In genomic region chr5:137733638-137734288, GRCm38 (mm10) we compare ENCODE assay signal across 13 mouse cellular contexts. TPM values are rescaled to one million over a fixed set of nuclear protein-coding genes. Genes with fewer than 3 reads are reported as not detected.
A peak's percentile ranks its signal among the peaks of the same experiment; 100 is the strongest.
DNase-seq lines count a peak whose midpoint lies in the region; ATAC-seq and TF ChIP-seq lines count a peak whose summit lies in the region.
"Had no signal": no experiment of that assay in that cellular context is flagged by ENCODE, and none has a peak within 500 bp of the region (broad histone marks: within the 10 kb centered on the region; RNA-seq: fewer than 3 reads in every experiment).

No protein-coding gene starts in this region.

- H3K27me3 ChIP-seq in kidney, embryonic 16.5 days (ENCODE audit: insufficient read depth, low read length), result no peaks in the 10 kb centered on the region
- H3K27me3 ChIP-seq in forebrain, embryonic 11.5 days (ENCODE audit: control insufficient read depth, insufficient read depth, low read length), result no peaks in the 10 kb centered on the region
- no peaks in the 10 kb centered on the region for H3K27me3 ChIP-seq in hindbrain, postnatal 0 days (ENCODE audit: insufficient read depth, low read length)
- no peaks in the 10 kb centered on the region for H3K27me3 ChIP-seq in neural tube, embryonic 11.5 days (ENCODE audit: control insufficient read depth, insufficient read depth, low read length)

- 0 out of 2 replicates have a peak, but pooled peaks cover 6% of the 10 kb centered on the region for H3K4me1 ChIP-seq in kidney, embryonic 16.5 days (ENCODE audit: insufficient read depth, low read length)
- H3K4me1 ChIP-seq in forebrain, embryonic 11.5 days (replicated peaks; ENCODE audit: control insufficient read depth, insufficient read depth, low read length), result peaks cover 39% of the 10 kb centered on the region
- peaks cover 37% of the 10 kb centered on the region for H3K4me1 ChIP-seq in hindbrain, postnatal 0 days (ENCODE audit: insufficient read depth, low read length)
- peaks cover 28% of the 10 kb centered on the region for H3K4me1 ChIP-seq in neural tube, embryonic 11.5 days (ENCODE audit: control insufficient read depth, insufficient read depth, low read length)

- ATAC-seq in kidney, embryonic 16.5 days (ENCODE audit: low FRiP score, low TSS enrichment), result no peak
- ATAC-seq in forebrain, embryonic 11.5 days (replicated peaks; ENCODE audit: low FRiP score), result peak; percentile 70
- peak; percentile 54 for ATAC-seq in hindbrain, postnatal 0 days
- ATAC-seq in neural tube, embryonic 11.5 days (ENCODE audit: insufficient read depth, low FRiP score, low TSS enrichment), result peak; percentile 69

- peaks cover 20% of the 10 kb centered on the region; the same call in 1 of the 2 replicates for H3K36me3 ChIP-seq in kidney, embryonic 16.5 days (ENCODE audit: insufficient read depth, low read length)
- peaks cover 2% of the 10 kb centered on the region; the same call in 1 of the 2 replicates for H3K36me3 ChIP-seq in forebrain, embryonic 11.5 days (ENCODE audit: control insufficient read depth, insufficient read depth, low read length)
- peaks cover 17% of the 10 kb centered on the region for H3K36me3 ChIP-seq in hindbrain, postnatal 0 days (ENCODE audit: insufficient read depth, low read length)
- peaks cover 11% of the 10 kb centered on the region for H3K36me3 ChIP-seq in neural tube, embryonic 11.5 days (ENCODE audit: control insufficient read depth, insufficient read depth, low read length)

- no peak overlapping the region for H3K4me2 ChIP-seq in kidney, embryonic 16.5 days (replicated peaks; ENCODE audit: low read depth, low read length)
- peak overlapping the region; percentile 42 for H3K4me2 ChIP-seq in forebrain, embryonic 11.5 days (ENCODE audit: low read depth, low read length, severe bottlenecking)
- H3K4me2 ChIP-seq in hindbrain, postnatal 0 days (ENCODE audit: low read depth, low read length), result peak overlapping the region; percentile 52
- H3K4me2 ChIP-seq in neural tube, embryonic 11.5 days (ENCODE audit: low read depth), result peak overlapping the region; percentile 37
- H3K4me2 ChIP-seq: liver, embryonic 11.5 days had no signal

- no peak overlapping the region for H3K4me3 ChIP-seq in kidney, embryonic 16.5 days (ENCODE audit: low read length)
- H3K4me3 ChIP-seq in forebrain, embryonic 11.5 days (ENCODE audit: low read depth, low read length), result peak overlapping the region; percentile 13; the same call in 1 of the 2 replicates
- peak overlapping the region; percentile 13 for H3K4me3 ChIP-seq in hindbrain, postnatal 0 days (ENCODE audit: low read length)
- peak overlapping the region; percentile 8; the same call in 1 of the 2 replicates for H3K4me3 ChIP-seq in neural tube, embryonic 11.5 days (ENCODE audit: low read depth, low read length)

- TF ChIP-seq CTCF in hindbrain, postnatal 0 days (IDR thresholded peaks at IDR 0.05; ENCODE audit: low read depth), result no peak

- no peak overlapping the region for H3K27ac ChIP-seq in kidney, embryonic 16.5 days (ENCODE audit: low read length)
- peak overlapping the region; percentile 97 for H3K27ac ChIP-seq in forebrain, embryonic 11.5 days (ENCODE audit: low read depth, low read length)
- H3K27ac ChIP-seq in hindbrain, postnatal 0 days, result peak overlapping the region; percentile 85
- H3K27ac ChIP-seq in neural tube, embryonic 11.5 days (ENCODE audit: low read depth, low read length), result peak overlapping the region; percentile 94

- no peaks in the 10 kb centered on the region for H3K9me3 ChIP-seq in kidney, embryonic 16.5 days (ENCODE audit: low read length)
- H3K9me3 ChIP-seq in forebrain, embryonic 11.5 days (ENCODE audit: control insufficient read depth, low read length), result no peaks in the 10 kb centered on the region
- no peaks in the 10 kb centered on the region for H3K9me3 ChIP-seq in hindbrain, postnatal 0 days (ENCODE audit: low read length)
- no peaks in the 10 kb centered on the region for H3K9me3 ChIP-seq in neural tube, embryonic 11.5 days (ENCODE audit: control insufficient read depth, low read length)

- WGBS in kidney, embryonic 16.5 days, result 88% methylated on average over 12 of the region's 12 CpGs
- WGBS in forebrain, embryonic 11.5 days, result 49% methylated on average over 12 of the region's 12 CpGs
- 26% methylated on average over 12 of the region's 12 CpGs for WGBS in hindbrain, postnatal 0 days
- 62% methylated on average over 12 of the region's 12 CpGs for whole genome bisulfite sequencing in neural tube, embryonic 11.5 days

- 0 out of 2 replicates have a peak overlapping the region, but pooled peaks have one; percentile 35 for H3K9ac ChIP-seq in kidney, embryonic 16.5 days (replicated peaks; ENCODE audit: low read length)
- peak overlapping the region; percentile 48 for H3K9ac ChIP-seq in forebrain, embryonic 11.5 days (ENCODE audit: low read length)
- H3K9ac ChIP-seq in hindbrain, postnatal 0 days (replicated peaks; ENCODE audit: low read length), result peak overlapping the region; percentile 41; the same call in 1 of the 2 replicates
- peak overlapping the region; percentile 44 for H3K9ac ChIP-seq in neural tube, embryonic 11.5 days (ENCODE audit: low read length)

- DNase-seq in kidney, postnatal 4 days, result no peak
- peak; percentile 80 for DNase-seq in forebrain, embryonic 11.5 days (ENCODE audit: low spot score)
- DNase-seq in hindbrain, postnatal 0 days (ENCODE audit: low spot score), result peak; percentile 62
- DNase-seq in neural tube, embryonic 11.5 days (ENCODE audit: low spot score), result peak; percentile 68
- no peak for DNase-seq in MN1 (ENCODE audit: low spot score)
- DNase-seq in urinary bladder, adult 2 months (ENCODE audit: low spot score), result no peak
- no peak for DNase-seq in frontal cortex, postnatal 36 days (ENCODE audit: low spot score in 2 of 2)
- DNase-seq: B cell, adult 2 months; cerebellum, postnatal 36 days; heart, adult 11 months; lung, postnatal 36 days had no signal

RNA-seq across cellular contexts. Expression of gene Nyap1, which starts 7.6 kb away (rescaled TPM):
- 2.1 and 2.2 TPM in 2 replicates for polyA plus RNA-seq in kidney, embryonic 16.5 days (2015; fragmentation: Nextera tagmentation; extraction: Ambion mirVana)
- polyA plus RNA-seq in forebrain, embryonic 11.5 days (2014; fragmentation: Nextera tagmentation; extraction: Ambion mirVana), result 3.8 and 4.4 TPM in 2 replicates
- total RNA-seq in hindbrain, postnatal 0 days (2014; rRNA removed), result 192 and 215 TPM in 2 replicates
- polyA plus RNA-seq in hindbrain, postnatal 0 days (2015; fragmentation: Nextera tagmentation; extraction: Ambion mirVana), result 30.0 and 33.2 TPM in 2 replicates
- 3.8 and 4.4 TPM in 2 replicates for polyA plus RNA-seq in neural tube, embryonic 11.5 days (2014; fragmentation: Nextera tagmentation; extraction: Ambion mirVana)
- 6.7 and 7.6 TPM in 2 replicates for polyA plus RNA-seq in urinary bladder, adult 2 months (2012; rRNA removed)

RNA-seq across cellular contexts. Expression of gene Tsc22d4, which starts 11.8 kb away (rescaled TPM):
- 126 and 129 TPM in 2 replicates for polyA plus RNA-seq in kidney, embryonic 16.5 days (2015; fragmentation: Nextera tagmentation; extraction: Ambion mirVana)
- polyA plus RNA-seq in forebrain, embryonic 11.5 days (2014; fragmentation: Nextera tagmentation; extraction: Ambion mirVana), result 81.1 and 83.5 TPM in 2 replicates
- 383 and 444 TPM in 2 replicates for total RNA-seq in hindbrain, postnatal 0 days (2014; rRNA removed)
- polyA plus RNA-seq in hindbrain, postnatal 0 days (2015; fragmentation: Nextera tagmentation; extraction: Ambion mirVana), result 251 and 270 TPM in 2 replicates
- 73.9 and 75.6 TPM in 2 replicates for polyA plus RNA-seq in neural tube, embryonic 11.5 days (2014; fragmentation: Nextera tagmentation; extraction: Ambion mirVana)
- polyA plus RNA-seq in urinary bladder, adult 2 months (2012; rRNA removed), result 68.8 and 109 TPM in 2 replicates

RNA-seq across cellular contexts. Expression of gene Ppp1r35, which starts 44.9 kb away (rescaled TPM):
- 26.0 and 32.1 TPM in 2 replicates for polyA plus RNA-seq in kidney, embryonic 16.5 days (2015; fragmentation: Nextera tagmentation; extraction: Ambion mirVana)
- 72.8 and 77.9 TPM in 2 replicates for polyA plus RNA-seq in forebrain, embryonic 11.5 days (2014; fragmentation: Nextera tagmentation; extraction: Ambion mirVana)
- total RNA-seq in hindbrain, postnatal 0 days (2014; rRNA removed), result 52.8 and 67.0 TPM in 2 replicates
- 35.5 and 37.1 TPM in 2 replicates for polyA plus RNA-seq in hindbrain, postnatal 0 days (2015; fragmentation: Nextera tagmentation; extraction: Ambion mirVana)
- 71.1 and 71.2 TPM in 2 replicates for polyA plus RNA-seq in neural tube, embryonic 11.5 days (2014; fragmentation: Nextera tagmentation; extraction: Ambion mirVana)
- 20.1 and 26.6 TPM in 2 replicates for polyA plus RNA-seq in urinary bladder, adult 2 months (2012; rRNA removed)

RNA-seq across cellular contexts. Expression of gene Agfg2, which starts 49.2 kb away (rescaled TPM):
- polyA plus RNA-seq in kidney, embryonic 16.5 days (2015; fragmentation: Nextera tagmentation; extraction: Ambion mirVana), result 17.2 and 21.1 TPM in 2 replicates
- 23.5 and 26.0 TPM in 2 replicates for polyA plus RNA-seq in forebrain, embryonic 11.5 days (2014; fragmentation: Nextera tagmentation; extraction: Ambion mirVana)
- 18.7 and 27.0 TPM in 2 replicates for total RNA-seq in hindbrain, postnatal 0 days (2014; rRNA removed)
- 16.4 and 17.5 TPM in 2 replicates for polyA plus RNA-seq in hindbrain, postnatal 0 days (2015; fragmentation: Nextera tagmentation; extraction: Ambion mirVana)
- polyA plus RNA-seq in neural tube, embryonic 11.5 days (2014; fragmentation: Nextera tagmentation; extraction: Ambion mirVana), result 13.6 and 14.6 TPM in 2 replicates
- polyA plus RNA-seq in urinary bladder, adult 2 months (2012; rRNA removed), result 24.7 and 25.4 TPM in 2 replicates

RNA-seq across cellular contexts. Expression of gene Mepce, which starts 53.7 kb away (rescaled TPM):
- polyA plus RNA-seq in kidney, embryonic 16.5 days (2015; fragmentation: Nextera tagmentation; extraction: Ambion mirVana), result 11.0 and 11.2 TPM in 2 replicates
- polyA plus RNA-seq in forebrain, embryonic 11.5 days (2014; fragmentation: Nextera tagmentation; extraction: Ambion mirVana), result 11.9 and 12.4 TPM in 2 replicates
- 40.3 and 49.2 TPM in 2 replicates for total RNA-seq in hindbrain, postnatal 0 days (2014; rRNA removed)
- 16.8 and 17.1 TPM in 2 replicates for polyA plus RNA-seq in hindbrain, postnatal 0 days (2015; fragmentation: Nextera tagmentation; extraction: Ambion mirVana)
- 10.0 and 10.7 TPM in 2 replicates for polyA plus RNA-seq in neural tube, embryonic 11.5 days (2014; fragmentation: Nextera tagmentation; extraction: Ambion mirVana)
- polyA plus RNA-seq in urinary bladder, adult 2 months (2012; rRNA removed), result 33.9 and 39.3 TPM in 2 replicates

Comparison
In these comparisons a context has a peak if more than half of its experiments do, and no peak if none do; other contexts are left out.
1. DNase-seq: peak in forebrain, embryonic 11.5 days (single experiment), hindbrain, postnatal 0 days (single experiment) and neural tube, embryonic 11.5 days (single experiment); none in kidney, postnatal 4 days (0 of 2), MN1 (single experiment), urinary bladder, adult 2 months (single experiment) and frontal cortex, postnatal 36 days (0 of 2).
2. Peak in every context shown above with its lines, with median percentiles within 50 percentile points of each other: H3K9ac ChIP-seq.